Mouse (Mus musculus): ENCODE data around the gene Smim5. TPM values are rescaled to one million over a fixed set of nuclear protein-coding genes. Genes with fewer than 3 reads are reported as not detected.
"Not testable (repeated sequence)": the region's sequence is repeated elsewhere in the genome, so short reads cannot be mapped to it uniquely, and the experiment has no call there.

Smim5 gene
- polyA plus RNA-seq (2014; fragmentation: Nextera tagmentation; extraction: Ambion mirVana): 2.3 and 2.9 TPM in 2 replicates

GRCm38 (mm10) chr11:115899486-115900266 lies at the start of gene Smim5:
Smim5 (plus strand) TSS chr11:115899966.
- Histone ChIP-seq H3K4me1 (ENCODE audit: control insufficient read depth, insufficient read depth, low read length) (peaks cover 55% of the 10 kb centered on the region), H3K4me3 (ENCODE audit: low read length) (no peak within 1 kb of the TSS), H3K27me3 (ENCODE audit: control insufficient read depth, insufficient read depth, low read length) (no peaks in the 10 kb centered on the region), H3K9ac (ENCODE audit: low read depth, low read length) (0 out of 2 replicates have a peak within 1 kb of the TSS, but pooled peaks have one; percentile 38), H3K27ac (ENCODE audit: low read depth, low read length) (peak within 1 kb of the TSS; percentile 80), H3K4me2 (replicated peaks; ENCODE audit: low read depth, low read length) (peak within 1 kb of the TSS; percentile 21), H3K9me3 (ENCODE audit: control insufficient read depth, low read length) (no peaks in the 10 kb centered on the region), H3K36me3 (ENCODE audit: control insufficient read depth, insufficient read depth, low read length) (peaks cover 15% of the 10 kb centered on the region; the same call in 1 of the 2 replicates)
- ATAC-seq (ENCODE audit: low FRiP score, low TSS enrichment): peak; percentile 87
- WGBS: 20% methylated on average over 16 of the region's 16 CpGs

GRCm38 (mm10) chr11:115854674-115855073 lies 45.1 kb upstream of the Smim5 start:
- Histone ChIP-seq H3K9me3 (ENCODE audit: control insufficient read depth, low read length) (no peaks in the 10 kb centered on the region), H3K4me1 (ENCODE audit: control insufficient read depth, insufficient read depth, low read length) (0 out of 2 replicates have a peak, but pooled peaks cover 4% of the 10 kb centered on the region), H3K4me2 (replicated peaks; ENCODE audit: low read depth, low read length) (no peak overlapping the region), H3K9ac (ENCODE audit: low read depth, low read length) (no peak overlapping the region), H3K4me3 (ENCODE audit: low read length) (no peak overlapping the region), H3K36me3 (ENCODE audit: control insufficient read depth, insufficient read depth, low read length) (peaks cover 44% of the 10 kb centered on the region), H3K27me3 (ENCODE audit: control insufficient read depth, insufficient read depth, low read length) (peaks cover 24% of the 10 kb centered on the region), H3K27ac (ENCODE audit: low read depth, low read length) (no peak overlapping the region)
- ATAC-seq (ENCODE audit: low FRiP score, low TSS enrichment): no peak
- 80% methylated on average over 6 of the region's 6 CpGs for WGBS

GRCm38 (mm10) chr11:115857146-115857545 lies 42.6 kb upstream of the Smim5 start:
- not testable (repeated sequence) for ATAC-seq (ENCODE audit: low FRiP score, low TSS enrichment); H3K4me1 ChIP-seq (ENCODE audit: control insufficient read depth, insufficient read depth, low read length); H3K4me3 ChIP-seq (ENCODE audit: low read length); H3K9ac ChIP-seq (ENCODE audit: low read depth, low read length); H3K27ac ChIP-seq (ENCODE audit: low read depth, low read length); H3K4me2 ChIP-seq (replicated peaks; ENCODE audit: low read depth, low read length); H3K9me3 ChIP-seq (ENCODE audit: control insufficient read depth, low read length)
- Histone ChIP-seq H3K27me3 (ENCODE audit: control insufficient read depth, insufficient read depth, low read length) (peaks cover 35% of the 10 kb centered on the region), H3K36me3 (ENCODE audit: control insufficient read depth, insufficient read depth, low read length) (peaks cover 23% of the 10 kb centered on the region; the same call in 1 of the 2 replicates)
- WGBS: 95% methylated on average over 4 of the region's 4 CpGs

- ATAC-seq (ENCODE audit: low FRiP score, low TSS enrichment): no peak
- H3K36me3 ChIP-seq (ENCODE audit: control insufficient read depth, insufficient read depth, low read length): peaks cover 17% of the 10 kb centered on the region; the same call in 1 of the 2 replicates
- no peak overlapping the region for H3K9ac ChIP-seq (ENCODE audit: low read depth, low read length)
- H3K27me3 ChIP-seq (ENCODE audit: control insufficient read depth, insufficient read depth, low read length): peaks cover 35% of the 10 kb centered on the region
- no peak overlapping the region for H3K4me3 ChIP-seq (ENCODE audit: low read length)
- H3K4me2 ChIP-seq (replicated peaks; ENCODE audit: low read depth, low read length): no peak overlapping the region
- H3K9me3 ChIP-seq (ENCODE audit: control insufficient read depth, low read length): no peaks in the 10 kb centered on the region
- H3K27ac ChIP-seq (ENCODE audit: low read depth, low read length): no peak overlapping the region
- 0 out of 2 replicates have a peak, but pooled peaks cover 4% of the 10 kb centered on the region for H3K4me1 ChIP-seq (ENCODE audit: control insufficient read depth, insufficient read depth, low read length)
- 59% methylated on average over 13 of the region's 13 CpGs for WGBS
These were observed 41.8 kb upstream of the Smim5 start for GRCm38 (mm10) chr11:115857936-115858335.

- Histone ChIP-seq H3K9me3 (ENCODE audit: control insufficient read depth, low read length) (no peaks in the 10 kb centered on the region), H3K4me3 (ENCODE audit: low read length) (peak within 1 kb of the TSS; percentile 35), H3K9ac (ENCODE audit: low read depth, low read length) (peak within 1 kb of the TSS; percentile 43), H3K4me1 (ENCODE audit: control insufficient read depth, insufficient read depth, low read length) (0 out of 2 replicates have a peak, but pooled peaks cover 4% of the 10 kb centered on the region), H3K27ac (ENCODE audit: low read depth, low read length) (no peak within 1 kb of the TSS), H3K36me3 (ENCODE audit: control insufficient read depth, insufficient read depth, low read length) (0 out of 2 replicates have a peak, but pooled peaks cover 13% of the 10 kb centered on the region), H3K27me3 (ENCODE audit: control insufficient read depth, insufficient read depth, low read length) (peaks cover 35% of the 10 kb centered on the region), H3K4me2 (replicated peaks; ENCODE audit: low read depth, low read length) (peak within 1 kb of the TSS; percentile 54)
- 10% methylated on average over 27 of the region's 27 CpGs for WGBS
- ATAC-seq (ENCODE audit: low FRiP score, low TSS enrichment): no peak
These were observed 41.4 kb upstream of the Smim5 start, which contains the start of gene Myo15b for GRCm38 (mm10) chr11:115858354-115858753. Myo15b (plus strand) TSS chr11:115858406.

GRCm38 (mm10) chr11:115859143-115859945 lies 40.4 kb upstream of the Smim5 start:
- Histone ChIP-seq H3K27me3 (ENCODE audit: control insufficient read depth, insufficient read depth, low read length) (peaks cover 35% of the 10 kb centered on the region), H3K4me1 (ENCODE audit: control insufficient read depth, insufficient read depth, low read length) (0 out of 2 replicates have a peak, but pooled peaks cover 4% of the 10 kb centered on the region), H3K27ac (ENCODE audit: low read depth, low read length) (no peak overlapping the region), H3K4me2 (replicated peaks; ENCODE audit: low read depth, low read length) (peak overlapping the region; percentile 54), H3K4me3 (ENCODE audit: low read length) (peak overlapping the region; percentile 35), H3K9ac (ENCODE audit: low read depth, low read length) (peak overlapping the region; percentile 43), H3K36me3 (ENCODE audit: control insufficient read depth, insufficient read depth, low read length) (0 out of 2 replicates have a peak, but pooled peaks cover 10% of the 10 kb centered on the region), H3K9me3 (ENCODE audit: control insufficient read depth, low read length) (no peaks in the 10 kb centered on the region)
- peak; percentile 90 for ATAC-seq (ENCODE audit: low FRiP score, low TSS enrichment)
- WGBS: 3% methylated on average over 61 of the region's 75 CpGs

- H3K9me3 ChIP-seq (ENCODE audit: control insufficient read depth, low read length): no peaks in the 10 kb centered on the region
- H3K4me3 ChIP-seq (ENCODE audit: low read length): no peak overlapping the region
- no peak for ATAC-seq (ENCODE audit: low FRiP score, low TSS enrichment)
- H3K36me3 ChIP-seq (ENCODE audit: control insufficient read depth, insufficient read depth, low read length): no peaks in the 10 kb centered on the region
- 0 out of 2 replicates have a peak, but pooled peaks cover 4% of the 10 kb centered on the region for H3K4me1 ChIP-seq (ENCODE audit: control insufficient read depth, insufficient read depth, low read length)
- WGBS: 86% methylated on average over 8 of the region's 8 CpGs
- H3K9ac ChIP-seq (ENCODE audit: low read depth, low read length): no peak overlapping the region
- H3K27me3 ChIP-seq (ENCODE audit: control insufficient read depth, insufficient read depth, low read length): peaks cover 19% of the 10 kb centered on the region
- no peak overlapping the region for H3K4me2 ChIP-seq (replicated peaks; ENCODE audit: low read depth, low read length)
- no peak overlapping the region for H3K27ac ChIP-seq (ENCODE audit: low read depth, low read length)
These were observed 35.9 kb upstream of the Smim5 start for GRCm38 (mm10) chr11:115863895-115864294.

GRCm38 (mm10) chr11:115869393-115869792 lies 30.4 kb upstream of the Smim5 start:
- H3K4me1 ChIP-seq (ENCODE audit: control insufficient read depth, insufficient read depth, low read length): no peaks in the 10 kb centered on the region
- H3K4me2 ChIP-seq (replicated peaks; ENCODE audit: low read depth, low read length): no peak overlapping the region
- H3K4me3 ChIP-seq (ENCODE audit: low read length): no peak overlapping the region
- H3K27me3 ChIP-seq (ENCODE audit: control insufficient read depth, insufficient read depth, low read length): no peaks in the 10 kb centered on the region
- H3K9me3 ChIP-seq (ENCODE audit: control insufficient read depth, low read length): no peaks in the 10 kb centered on the region
- 84% methylated on average over 8 of the region's 8 CpGs for WGBS
- H3K9ac ChIP-seq (ENCODE audit: low read depth, low read length): no peak overlapping the region
- H3K27ac ChIP-seq (ENCODE audit: low read depth, low read length): no peak overlapping the region
- ATAC-seq (ENCODE audit: low FRiP score, low TSS enrichment): no peak
- H3K36me3 ChIP-seq (ENCODE audit: control insufficient read depth, insufficient read depth, low read length): no peaks in the 10 kb centered on the region
